Mouse (Mus musculus) neural tube, embryonic 13.5 days (tissue): ENCODE measurements at regions not wholly inside any gene's neighbourhood (a gene's known extent, or its start where the extent isn't known, plus 50 kb on each side); places are given as distances from the start of the nearest gene placed in this dataset.

Experiments used
- ATAC-seq: fragments of 200-750 bp; cut with Nextera tagmentation; 2 replicates; pipeline ENCODE4 v1.8.0; 2017; ENCODE audit warnings: low read depth, mild to moderate bottlenecking, moderate TSS enrichment, moderate library complexity
- H3K27ac ChIP-seq: fragments of 300-500 bp; sonication (generic); replicated peaks from 2 replicates; pipeline ENCODE4 v1.5.1; 2015; ENCODE audit warnings: moderate library complexity, mild to moderate bottlenecking, inconsistent platforms
- H3K27me3 ChIP-seq: fragments of 300-500 bp; sonication (generic); 2 replicates; pipeline ENCODE4 v1.6.1; 2015; ENCODE audit warnings: mild to moderate bottlenecking, inconsistent platforms
- H3K36me3 ChIP-seq: fragments of 300-500 bp; sonication (generic); 2 replicates; pipeline ENCODE4 v1.6.1; 2015; ENCODE audit warnings: mild to moderate bottlenecking, inconsistent platforms
- H3K4me1 ChIP-seq: fragments of 300-500 bp; sonication (generic); replicated peaks from 2 replicates; pipeline ENCODE4 v1.6.1; 2015; ENCODE audit warnings: inconsistent platforms
- H3K4me2 ChIP-seq: fragments of 300-500 bp; sonication (generic); 2 replicates; pipeline ENCODE4 v1.6.1; 2015; ENCODE audit warnings: inconsistent platforms, mild to moderate bottlenecking, moderate library complexity
- H3K4me3 ChIP-seq: fragments of 300-500 bp; sonication (generic); 2 replicates; pipeline ENCODE4 v1.5.1; 2015; ENCODE audit warnings: mild to moderate bottlenecking, inconsistent platforms
- H3K9ac ChIP-seq: fragments of 300-500 bp; sonication (generic); 2 replicates; pipeline ENCODE4 v1.6.1; 2015; ENCODE audit warnings: moderate library complexity, mild to moderate bottlenecking, inconsistent platforms
- H3K9me3 ChIP-seq: fragments of 300-500 bp; sonication (generic); 2 replicates; pipeline ENCODE4 v1.6.1; 2016; ENCODE audit warnings: inconsistent platforms
- WGBS: fragments of 180-500 bp; shearing (Covaris S2); methylation state at CpG from one replicate; pipeline ENCODE4 v1.1.7; 2015; 5-methylcytosine and 5-hydroxymethylcytosine counted together

- WGBS = 40% methylated on average over 9 of the region's 9 CpGs
- no peak for ATAC-seq
- Histone ChIP-seq H3K27ac (peak overlapping the region; percentile 25; the same call in 1 of the 2 replicates), H3K4me1 (peaks cover 6% of the 10 kb centered on the region; the same call in 1 of the 2 replicates), H3K4me3 (no peak overlapping the region), H3K9me3 (no peaks in the 10 kb centered on the region), H3K36me3 (no peaks in the 10 kb centered on the region), H3K9ac (no peak overlapping the region; the same call in 1 of the 2 replicates), H3K4me2 (peak overlapping the region; percentile 7; the same call in 1 of the 2 replicates), H3K27me3 (no peaks in the 10 kb centered on the region)
Measured at GRCm38 (mm10) chr2:139220757-139221400, 272.8 kb upstream of the Sptlc3 start.

- Histone ChIP-seq H3K4me1 (no peaks in the 10 kb centered on the region), H3K27me3 (no peaks in the 10 kb centered on the region), H3K36me3 (no peaks in the 10 kb centered on the region), H3K9ac (no peak overlapping the region), H3K4me3 (no peak overlapping the region), H3K27ac (no peak overlapping the region), H3K9me3 (no peaks in the 10 kb centered on the region), H3K4me2 (no peak overlapping the region)
- 30% methylated on average over 3 of the region's 3 CpGs for WGBS
- no peak for ATAC-seq
Measured at GRCm38 (mm10) chr2:139230453-139230852, 263.3 kb upstream of the Sptlc3 start.

GRCm38 (mm10) chr2:139250138-139250537 is 243.6 kb upstream of the Sptlc3 start:
- ATAC-seq = no peak
- WGBS = 73% methylated on average over 2 of the region's 2 CpGs
- H3K27ac ChIP-seq = no peak overlapping the region
- H3K4me2 ChIP-seq = no peak overlapping the region
- H3K9ac ChIP-seq = no peak overlapping the region
- no peaks in the 10 kb centered on the region for H3K36me3 ChIP-seq
- H3K4me3 ChIP-seq = no peak overlapping the region
- no peaks in the 10 kb centered on the region for H3K27me3 ChIP-seq
- no peaks in the 10 kb centered on the region for H3K9me3 ChIP-seq
- no peaks in the 10 kb centered on the region for H3K4me1 ChIP-seq

GRCm38 (mm10) chr2:139267119-139267518 is 226.6 kb upstream of the Sptlc3 start:
- Histone ChIP-seq H3K9me3 (no peaks in the 10 kb centered on the region), H3K27ac (no peak overlapping the region), H3K36me3 (no peaks in the 10 kb centered on the region), H3K4me3 (no peak overlapping the region), H3K27me3 (no peaks in the 10 kb centered on the region), H3K4me1 (no peaks in the 10 kb centered on the region), H3K9ac (no peak overlapping the region), H3K4me2 (no peak overlapping the region)
- ATAC-seq = no peak
- WGBS = 88% methylated on average over 2 of the region's 2 CpGs

GRCm38 (mm10) chr2:139276581-139276980 is 217.1 kb upstream of the Sptlc3 start:
- 0 out of 2 replicates have a peak, but pooled peaks cover 3% of the 10 kb centered on the region for H3K4me1 ChIP-seq
- no peak overlapping the region for H3K4me3 ChIP-seq
- no peak overlapping the region for H3K9ac ChIP-seq
- no peak for ATAC-seq
- H3K27me3 ChIP-seq = no peaks in the 10 kb centered on the region
- no peak overlapping the region for H3K4me2 ChIP-seq
- 74% methylated on average over 5 of the region's 5 CpGs for WGBS
- H3K9me3 ChIP-seq = no peaks in the 10 kb centered on the region
- H3K27ac ChIP-seq = no peak overlapping the region
- no peaks in the 10 kb centered on the region for H3K36me3 ChIP-seq

GRCm38 (mm10) chr2:139277571-139277970 is 216.1 kb upstream of the Sptlc3 start:
- no peak for ATAC-seq
- 89% methylated on average over 8 of the region's 8 CpGs for WGBS
- no peak overlapping the region for H3K27ac ChIP-seq

GRCm38 (mm10) chr2:139281056-139281455 is 212.7 kb upstream of the Sptlc3 start:
- no peak overlapping the region for H3K4me2 ChIP-seq
- ATAC-seq = no peak

More at GRCm38 (mm10) chr2:139277571-139277970, 216.1 kb upstream of the Sptlc3 start:
- Histone ChIP-seq H3K4me3 (no peak overlapping the region), H3K9ac (no peak overlapping the region), H3K27me3 (no peaks in the 10 kb centered on the region), H3K4me2 (no peak overlapping the region), H3K4me1 (0 out of 2 replicates have a peak, but pooled peaks cover 5% of the 10 kb centered on the region), H3K9me3 (no peaks in the 10 kb centered on the region), H3K36me3 (no peaks in the 10 kb centered on the region)

GRCm38 (mm10) chr2:139284315-139284714 is 209.4 kb upstream of the Sptlc3 start:
- Histone ChIP-seq H3K36me3 (no peaks in the 10 kb centered on the region), H3K9ac (no peak overlapping the region), H3K27me3 (no peaks in the 10 kb centered on the region), H3K4me1 (0 out of 2 replicates have a peak, but pooled peaks cover 5% of the 10 kb centered on the region), H3K27ac (no peak overlapping the region), H3K4me3 (no peak overlapping the region), H3K9me3 (no peaks in the 10 kb centered on the region), H3K4me2 (no peak overlapping the region)
- WGBS = 90% methylated on average over 4 of the region's 4 CpGs
- no peak for ATAC-seq

More at GRCm38 (mm10) chr2:139281056-139281455, 212.7 kb upstream of the Sptlc3 start:
- H3K9ac ChIP-seq = no peak overlapping the region
- 41% methylated on average over 3 of the region's 3 CpGs for WGBS
- H3K9me3 ChIP-seq = no peaks in the 10 kb centered on the region
- H3K27ac ChIP-seq = no peak overlapping the region
- 0 out of 2 replicates have a peak, but pooled peaks cover 5% of the 10 kb centered on the region for H3K4me1 ChIP-seq
- no peak overlapping the region for H3K4me3 ChIP-seq
- no peaks in the 10 kb centered on the region for H3K36me3 ChIP-seq
- no peaks in the 10 kb centered on the region for H3K27me3 ChIP-seq

- Histone ChIP-seq H3K27me3 (no peaks in the 10 kb centered on the region), H3K4me3 (no peak overlapping the region), H3K9ac (no peak overlapping the region), H3K36me3 (no peaks in the 10 kb centered on the region), H3K27ac (no peak overlapping the region), H3K4me2 (no peak overlapping the region), H3K4me1 (0 out of 2 replicates have a peak, but pooled peaks cover 3% of the 10 kb centered on the region), H3K9me3 (no peaks in the 10 kb centered on the region)
- WGBS = 69% methylated on average over 2 of the region's 2 CpGs
- ATAC-seq = no peak
Measured at GRCm38 (mm10) chr2:139286446-139286845, 207.3 kb upstream of the Sptlc3 start.

GRCm38 (mm10) chr2:139298541-139299152 is 195.1 kb upstream of the Sptlc3 start:
- H3K4me3 ChIP-seq = no peak overlapping the region
- H3K27me3 ChIP-seq = no peaks in the 10 kb centered on the region
- no peaks in the 10 kb centered on the region for H3K9me3 ChIP-seq
- no peak overlapping the region for H3K4me2 ChIP-seq
- 63% methylated on average over 6 of the region's 6 CpGs for WGBS
- H3K9ac ChIP-seq = no peak overlapping the region
- no peak overlapping the region for H3K27ac ChIP-seq
- ATAC-seq = no peak
- H3K36me3 ChIP-seq = no peaks in the 10 kb centered on the region
- H3K4me1 ChIP-seq = no peaks in the 10 kb centered on the region

- Histone ChIP-seq H3K9me3 (no peaks in the 10 kb centered on the region), H3K27ac (no peak overlapping the region), H3K9ac (no peak overlapping the region), H3K4me1 (no peaks in the 10 kb centered on the region), H3K4me3 (no peak overlapping the region), H3K4me2 (no peak overlapping the region), H3K27me3 (no peaks in the 10 kb centered on the region), H3K36me3 (no peaks in the 10 kb centered on the region)
- peak; percentile 78 for ATAC-seq
- WGBS = 68% methylated on average over 1 of the region's 1 CpGs
Measured at GRCm38 (mm10) chr2:139311401-139311812, 182.3 kb upstream of the Sptlc3 start.

- H3K9me3 ChIP-seq = no peaks in the 10 kb centered on the region
- H3K4me1 ChIP-seq = no peaks in the 10 kb centered on the region
- no peak overlapping the region for H3K9ac ChIP-seq
- 88% methylated on average over 4 of the region's 4 CpGs for WGBS
- no peak for ATAC-seq
- no peak overlapping the region for H3K4me3 ChIP-seq
- no peaks in the 10 kb centered on the region for H3K36me3 ChIP-seq
- H3K27ac ChIP-seq = no peak overlapping the region
- no peaks in the 10 kb centered on the region for H3K27me3 ChIP-seq
- no peak overlapping the region for H3K4me2 ChIP-seq
Measured at GRCm38 (mm10) chr2:139312053-139312452, 181.7 kb upstream of the Sptlc3 start.
